Mouse (Mus musculus): ENCODE results near the gene Pak3. TPM values are rescaled to one million over a fixed set of nuclear protein-coding genes. Genes with fewer than 3 reads are reported as not detected.

The Pak3 gene
- polyA plus RNA-seq, 1 experiment from 2014 or later, result 58.9 TPM

DNA sequence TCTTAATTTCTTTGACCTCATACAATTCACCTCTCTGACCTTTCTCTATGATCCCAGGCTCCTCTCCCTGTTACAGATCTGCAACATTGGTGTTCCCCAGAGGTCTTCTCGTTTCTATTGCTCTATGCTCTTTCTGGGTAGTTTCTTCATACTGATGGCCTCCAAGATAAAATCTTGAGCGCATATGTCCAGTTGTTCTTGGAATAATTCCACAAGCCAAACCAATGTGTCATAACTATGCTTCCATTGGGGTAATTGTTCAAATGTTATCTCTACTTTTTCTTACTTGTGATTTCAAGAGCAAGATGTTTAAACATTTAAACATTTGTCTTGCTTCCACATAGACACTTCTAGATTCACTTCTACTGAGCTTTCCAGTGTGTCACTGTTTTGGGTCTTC is 160.2 kb downstream of the Pak3 start:
- H3K4me3 ChIP-seq (ENCODE audit: low read depth, low read length), result no peak overlapping the region

DNA sequence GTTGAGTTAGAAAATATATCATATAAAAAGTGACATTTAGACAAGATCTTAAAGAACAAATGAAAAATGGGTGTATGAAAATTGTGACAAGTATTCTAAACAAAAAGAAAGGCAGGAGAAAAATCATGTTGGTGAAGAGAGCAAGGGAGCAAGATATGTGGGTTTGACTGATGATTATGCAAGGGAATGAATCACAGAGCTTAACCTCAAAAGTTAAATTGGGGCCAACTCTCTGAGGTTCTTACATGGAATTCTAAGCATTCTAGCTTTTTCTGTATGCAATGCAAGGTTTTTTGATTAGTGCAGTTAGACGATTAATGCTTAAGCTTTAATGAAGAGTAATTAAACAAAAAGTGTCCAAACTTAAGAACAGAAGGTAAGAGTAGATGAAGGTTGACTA is 203.9 kb downstream of the Pak3 start:
- Histone ChIP-seq H3K4me1 (replicated peaks; ENCODE audit: control insufficient read depth, insufficient read depth, low read length) (no peaks in the 10 kb centered on the region), H3K27ac (ENCODE audit: low read depth, low read length) (no peak overlapping the region)
- no peak for ATAC-seq (ENCODE audit: low FRiP score)

More for the DNA sequence above, 160.2 kb downstream of the Pak3 start:
- no peak overlapping the region for H3K27ac ChIP-seq (ENCODE audit: low read depth, low read length)
- no peaks in the 10 kb centered on the region for H3K36me3 ChIP-seq (ENCODE audit: control insufficient read depth, insufficient read depth, low read length)
- no peaks in the 10 kb centered on the region for H3K4me1 ChIP-seq (replicated peaks; ENCODE audit: control insufficient read depth, insufficient read depth, low read length)
- DNase-seq (ENCODE audit: low spot score), result no peak
- WGBS, result 76% methylated on average over 2 of the region's 2 CpGs
- H3K27me3 ChIP-seq (ENCODE audit: control insufficient read depth, insufficient read depth, low read length), result no peaks in the 10 kb centered on the region
- no peaks in the 10 kb centered on the region for H3K9me3 ChIP-seq (ENCODE audit: control insufficient read depth, low read length)
- ATAC-seq (ENCODE audit: low FRiP score), result no peak
- no peak overlapping the region for H3K4me2 ChIP-seq (replicated peaks; ENCODE audit: low read depth, low read length)
- H3K9ac ChIP-seq (ENCODE audit: low read depth, low read length), result no peak overlapping the region

DNA sequence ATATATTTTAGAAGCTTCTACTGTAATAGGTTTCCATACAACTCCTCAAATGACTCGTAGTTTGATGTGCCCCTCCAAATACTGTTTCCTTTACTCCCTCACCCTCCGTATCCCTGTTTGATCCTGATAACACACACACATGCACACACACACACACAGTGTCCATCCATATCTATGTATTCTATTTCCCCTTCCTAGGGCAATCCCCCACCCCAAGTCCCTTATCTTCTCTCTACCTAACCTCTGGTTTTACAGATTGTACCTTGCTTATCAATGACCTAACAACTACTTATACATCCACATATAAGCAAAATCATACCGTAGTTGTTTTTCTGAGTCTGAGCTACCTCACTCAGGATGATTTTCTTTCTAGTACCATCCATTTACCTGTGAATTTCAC is 207.0 kb downstream of the Pak3 start:
- no peaks in the 10 kb centered on the region for H3K4me1 ChIP-seq (replicated peaks; ENCODE audit: control insufficient read depth, insufficient read depth, low read length)
- no peak overlapping the region for H3K27ac ChIP-seq (ENCODE audit: low read depth, low read length)
- no peak overlapping the region for H3K4me2 ChIP-seq (replicated peaks; ENCODE audit: low read depth, low read length)
- no peak for ATAC-seq (ENCODE audit: low FRiP score)
- H3K9ac ChIP-seq (ENCODE audit: low read depth, low read length), result no peak overlapping the region
- H3K27me3 ChIP-seq (ENCODE audit: control insufficient read depth, insufficient read depth, low read length), result no peaks in the 10 kb centered on the region
- H3K9me3 ChIP-seq (ENCODE audit: control insufficient read depth, low read length), result no peaks in the 10 kb centered on the region
- 89% methylated on average over 3 of the region's 3 CpGs for WGBS
- DNase-seq (ENCODE audit: low spot score), result no peak
- no peaks in the 10 kb centered on the region for H3K36me3 ChIP-seq (ENCODE audit: control insufficient read depth, insufficient read depth, low read length)
- no peak overlapping the region for H3K4me3 ChIP-seq (ENCODE audit: low read depth, low read length)

More for the DNA sequence above, 203.9 kb downstream of the Pak3 start:
- H3K36me3 ChIP-seq (ENCODE audit: control insufficient read depth, insufficient read depth, low read length), result no peaks in the 10 kb centered on the region
- WGBS, result 87% methylated on average over 1 of the region's 1 CpGs
- H3K4me3 ChIP-seq (ENCODE audit: low read depth, low read length), result no peak overlapping the region
- no peak for DNase-seq (ENCODE audit: low spot score)
- H3K4me2 ChIP-seq (replicated peaks; ENCODE audit: low read depth, low read length), result no peak overlapping the region
- H3K9ac ChIP-seq (ENCODE audit: low read depth, low read length), result no peak overlapping the region
- H3K27me3 ChIP-seq (ENCODE audit: control insufficient read depth, insufficient read depth, low read length), result no peaks in the 10 kb centered on the region
- no peaks in the 10 kb centered on the region for H3K9me3 ChIP-seq (ENCODE audit: control insufficient read depth, low read length)

GRCm38 (mm10) chrX:143736035-143736434 is 217.6 kb downstream of the Pak3 start:
- ATAC-seq (ENCODE audit: low FRiP score), result no peak
- 42% methylated on average over 4 of the region's 4 CpGs for WGBS
- H3K4me1 ChIP-seq (replicated peaks; ENCODE audit: control insufficient read depth, insufficient read depth, low read length), result no peaks in the 10 kb centered on the region

DNA sequence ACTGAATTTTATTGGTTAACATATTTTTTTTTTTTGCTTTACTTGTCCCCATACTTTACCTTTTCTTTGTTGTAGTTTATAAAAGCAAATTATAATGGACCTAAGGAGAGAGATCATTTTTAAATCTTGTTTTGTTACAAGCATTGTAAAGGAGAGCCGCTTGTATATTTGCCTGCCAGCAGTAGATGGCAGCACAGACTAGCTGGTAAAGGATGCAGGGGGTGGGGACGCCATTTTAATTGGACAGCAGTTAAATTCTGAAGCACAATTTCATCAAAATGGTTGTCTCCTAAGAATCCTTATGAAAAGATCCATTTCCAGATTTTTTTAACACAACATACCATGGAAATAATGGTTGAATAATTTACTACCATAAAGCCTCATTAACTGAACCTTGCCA is 220.8 kb downstream of the Pak3 start:
- DNase-seq (ENCODE audit: low spot score), result peak; percentile 23
- WGBS, result 16% methylated on average over 2 of the region's 2 CpGs

More at GRCm38 (mm10) chrX:143736035-143736434, 217.6 kb downstream of the Pak3 start:
- Histone ChIP-seq H3K27me3 (ENCODE audit: control insufficient read depth, insufficient read depth, low read length) (no peaks in the 10 kb centered on the region), H3K9me3 (ENCODE audit: control insufficient read depth, low read length) (no peaks in the 10 kb centered on the region), H3K36me3 (ENCODE audit: control insufficient read depth, insufficient read depth, low read length) (no peaks in the 10 kb centered on the region), H3K4me3 (ENCODE audit: low read depth, low read length) (no peak overlapping the region), H3K4me2 (replicated peaks; ENCODE audit: low read depth, low read length) (no peak overlapping the region), H3K9ac (ENCODE audit: low read depth, low read length) (no peak overlapping the region), H3K27ac (ENCODE audit: low read depth, low read length) (no peak overlapping the region)
- DNase-seq (ENCODE audit: low spot score), result peak; percentile 35

GRCm38 (mm10) chrX:143762556-143762955 is 244.2 kb downstream of the Pak3 start:
- no peak overlapping the region for H3K4me2 ChIP-seq (replicated peaks; ENCODE audit: low read depth, low read length)
- H3K9me3 ChIP-seq (ENCODE audit: control insufficient read depth, low read length), result no peaks in the 10 kb centered on the region
- 75% methylated on average over 3 of the region's 3 CpGs for WGBS
- no peak overlapping the region for H3K4me3 ChIP-seq (ENCODE audit: low read depth, low read length)
- no peaks in the 10 kb centered on the region for H3K36me3 ChIP-seq (ENCODE audit: control insufficient read depth, insufficient read depth, low read length)
- H3K27ac ChIP-seq (ENCODE audit: low read depth, low read length), result no peak overlapping the region
- no peak overlapping the region for H3K9ac ChIP-seq (ENCODE audit: low read depth, low read length)
- no peaks in the 10 kb centered on the region; the same call in 1 of the 2 replicates for H3K27me3 ChIP-seq (ENCODE audit: control insufficient read depth, insufficient read depth, low read length)
- DNase-seq (ENCODE audit: low spot score) (no peak), ATAC-seq (ENCODE audit: low FRiP score) (no peak)
- no peaks in the 10 kb centered on the region for H3K4me1 ChIP-seq (replicated peaks; ENCODE audit: control insufficient read depth, insufficient read depth, low read length)

More for the DNA sequence above, 220.8 kb downstream of the Pak3 start:
- no peaks in the 10 kb centered on the region for H3K4me1 ChIP-seq (replicated peaks; ENCODE audit: control insufficient read depth, insufficient read depth, low read length)
- H3K36me3 ChIP-seq (ENCODE audit: control insufficient read depth, insufficient read depth, low read length), result no peaks in the 10 kb centered on the region
- H3K9me3 ChIP-seq (ENCODE audit: control insufficient read depth, low read length), result no peaks in the 10 kb centered on the region
- no peak for ATAC-seq (ENCODE audit: low FRiP score)
- no peak overlapping the region for H3K4me3 ChIP-seq (ENCODE audit: low read depth, low read length)
- no peak overlapping the region for H3K27ac ChIP-seq (ENCODE audit: low read depth, low read length)
- H3K9ac ChIP-seq (ENCODE audit: low read depth, low read length), result no peak overlapping the region
- H3K4me2 ChIP-seq (replicated peaks; ENCODE audit: low read depth, low read length), result no peak overlapping the region
- H3K27me3 ChIP-seq (ENCODE audit: control insufficient read depth, insufficient read depth, low read length), result no peaks in the 10 kb centered on the region

DNA sequence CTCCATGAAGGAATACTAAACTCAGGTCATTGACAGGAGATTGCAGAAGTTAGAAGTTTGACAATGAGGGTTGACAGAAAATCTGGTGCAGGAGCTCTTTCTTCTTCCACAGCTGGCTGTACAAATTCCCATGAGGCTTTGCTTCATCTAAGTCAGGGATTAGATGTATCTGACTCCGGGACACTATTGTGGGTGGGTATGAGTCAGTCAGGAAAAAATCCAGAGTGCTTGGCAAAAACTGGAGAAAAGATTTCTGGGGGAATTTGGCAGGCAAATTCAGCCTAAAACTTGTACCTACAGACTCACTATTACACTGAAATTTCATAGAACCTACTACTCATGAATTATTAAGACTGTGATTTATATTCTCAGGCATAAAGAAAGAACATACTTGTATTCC is 297.6 kb downstream of the Pak3 start:
- Histone ChIP-seq H3K4me3 (ENCODE audit: low read depth, low read length) (no peak overlapping the region), H3K9ac (ENCODE audit: low read depth, low read length) (no peak overlapping the region), H3K4me1 (replicated peaks; ENCODE audit: control insufficient read depth, insufficient read depth, low read length) (no peaks in the 10 kb centered on the region), H3K27me3 (ENCODE audit: control insufficient read depth, insufficient read depth, low read length) (no peaks in the 10 kb centered on the region), H3K36me3 (ENCODE audit: control insufficient read depth, insufficient read depth, low read length) (no peaks in the 10 kb centered on the region), H3K27ac (ENCODE audit: low read depth, low read length) (no peak overlapping the region), H3K9me3 (ENCODE audit: control insufficient read depth, low read length) (no peaks in the 10 kb centered on the region), H3K4me2 (replicated peaks; ENCODE audit: low read depth, low read length) (no peak overlapping the region)
- 85% methylated on average over 1 of the region's 1 CpGs for WGBS
- DNase-seq (ENCODE audit: low spot score) (no peak), ATAC-seq (ENCODE audit: low FRiP score) (no peak)

GRCm38 (mm10) chrX:143818961-143819360 is 300.6 kb downstream of the Pak3 start:
- Histone ChIP-seq H3K36me3 (ENCODE audit: control insufficient read depth, insufficient read depth, low read length) (no peaks in the 10 kb centered on the region), H3K4me2 (replicated peaks; ENCODE audit: low read depth, low read length) (no peak overlapping the region), H3K27me3 (ENCODE audit: control insufficient read depth, insufficient read depth, low read length) (no peaks in the 10 kb centered on the region), H3K4me1 (replicated peaks; ENCODE audit: control insufficient read depth, insufficient read depth, low read length) (no peaks in the 10 kb centered on the region), H3K27ac (ENCODE audit: low read depth, low read length) (no peak overlapping the region), H3K4me3 (ENCODE audit: low read depth, low read length) (no peak overlapping the region), H3K9me3 (ENCODE audit: control insufficient read depth, low read length) (no peaks in the 10 kb centered on the region), H3K9ac (ENCODE audit: low read depth, low read length) (no peak overlapping the region)
- WGBS, result 89% methylated on average over 2 of the region's 2 CpGs
- DNase-seq (ENCODE audit: low spot score), result no peak
- no peak for ATAC-seq (ENCODE audit: low FRiP score)

GRCm38 (mm10) chrX:143826521-143826920 is 308.1 kb downstream of the Pak3 start:
- no peaks in the 10 kb centered on the region for H3K27me3 ChIP-seq (ENCODE audit: control insufficient read depth, insufficient read depth, low read length)
- WGBS, result 67% methylated on average over 4 of the region's 4 CpGs
- H3K4me2 ChIP-seq (replicated peaks; ENCODE audit: low read depth, low read length), result no peak overlapping the region
- ATAC-seq (ENCODE audit: low FRiP score) (no peak), DNase-seq (ENCODE audit: low spot score) (no peak)
- no peak overlapping the region for H3K27ac ChIP-seq (ENCODE audit: low read depth, low read length)
- no peaks in the 10 kb centered on the region for H3K9me3 ChIP-seq (ENCODE audit: control insufficient read depth, low read length)
- no peaks in the 10 kb centered on the region for H3K4me1 ChIP-seq (replicated peaks; ENCODE audit: control insufficient read depth, insufficient read depth, low read length)
- H3K9ac ChIP-seq (ENCODE audit: low read depth, low read length), result no peak overlapping the region
- H3K36me3 ChIP-seq (ENCODE audit: control insufficient read depth, insufficient read depth, low read length), result no peaks in the 10 kb centered on the region
- H3K4me3 ChIP-seq (ENCODE audit: low read depth, low read length), result no peak overlapping the region

Data from hindbrain, embryonic 11.5 days (tissue).